Mouse (Mus musculus) layer of hippocampus, adult 9-11 months (tissue): ENCODE measurements around the gene Asgr1.

Source experiments
- DNase-seq: peaks from one replicate; pipeline ENCODE4 v3.0.0; 2022

The Asgr1 gene

GRCm38 (mm10) chr11:70027397-70027796 lies 26.5 kb upstream of the Asgr1 start:
- no peak for DNase-seq

GRCm38 (mm10) chr11:70028401-70029129 lies 25.3 kb upstream of the Asgr1 start:
- DNase-seq, result no peak

- DNase-seq, result peak; percentile 92
Measured at GRCm38 (mm10) chr11:70029130-70029801, 24.6 kb upstream of the Asgr1 start.

GRCm38 (mm10) chr11:70029829-70030550 lies 23.9 kb upstream of the Asgr1 start:
- DNase-seq, result no peak

GRCm38 (mm10) chr11:70030651-70031320 lies 23.1 kb upstream of the Asgr1 start:
- DNase-seq, result no peak

- DNase-seq, result no peak
Measured at GRCm38 (mm10) chr11:70031321-70031670, 22.6 kb upstream of the Asgr1 start.

GRCm38 (mm10) chr11:70038174-70038573 lies 15.7 kb upstream of the Asgr1 start:
- no peak for DNase-seq

GRCm38 (mm10) chr11:70039631-70040030 lies 14.3 kb upstream of the Asgr1 start:
- DNase-seq, result no peak

GRCm38 (mm10) chr11:70040184-70040583 lies 13.7 kb upstream of the Asgr1 start:
- no peak for DNase-seq

- no peak for DNase-seq
Measured at GRCm38 (mm10) chr11:70042309-70043085, 11.4 kb upstream of the Asgr1 start.

- no peak for DNase-seq
Measured at GRCm38 (mm10) chr11:70043665-70044064, 10.2 kb upstream of the Asgr1 start.

GRCm38 (mm10) chr11:70045435-70045834 lies 8.4 kb upstream of the Asgr1 start:
- DNase-seq, result no peak

GRCm38 (mm10) chr11:70049366-70049765 lies 4.5 kb upstream of the Asgr1 start:
- DNase-seq, result no peak

- no peak for DNase-seq
Measured at GRCm38 (mm10) chr11:70049816-70050215, 4.1 kb upstream of the Asgr1 start.

GRCm38 (mm10) chr11:70053156-70053555 lies 729 bp upstream of the Asgr1 start:
- DNase-seq, result no peak

GRCm38 (mm10) chr11:70055618-70056214 lies 1.8 kb downstream of the Asgr1 start:
- DNase-seq, result no peak

- DNase-seq, result no peak
Measured at GRCm38 (mm10) chr11:70057805-70058204, 3.9 kb downstream of the Asgr1 start.

GRCm38 (mm10) chr11:70059930-70060329 lies 6.0 kb downstream of the Asgr1 start:
- no peak for DNase-seq

- no peak for DNase-seq
Measured at GRCm38 (mm10) chr11:70063053-70063452, 9.2 kb downstream of the Asgr1 start.

GRCm38 (mm10) chr11:70066701-70067100 lies 12.8 kb downstream of the Asgr1 start:
- no peak for DNase-seq

- DNase-seq, result no peak
Measured at GRCm38 (mm10) chr11:70068245-70068644, 14.4 kb downstream of the Asgr1 start.

GRCm38 (mm10) chr11:70070057-70070456 lies 16.2 kb downstream of the Asgr1 start:
- no peak for DNase-seq
